Mouse (Mus musculus) spleen, embryonic (tissue): ENCODE results near the gene Tnni1.

Experiments
- CTCF ChIA-PET: fragments of 350-600 bp; sonication (Branson Sonifier 250); formaldehyde crosslinking; loops from one replicate; lab custom pipeline; 2022; lab: Charles Lee

Tnni1 gene

DNA sequence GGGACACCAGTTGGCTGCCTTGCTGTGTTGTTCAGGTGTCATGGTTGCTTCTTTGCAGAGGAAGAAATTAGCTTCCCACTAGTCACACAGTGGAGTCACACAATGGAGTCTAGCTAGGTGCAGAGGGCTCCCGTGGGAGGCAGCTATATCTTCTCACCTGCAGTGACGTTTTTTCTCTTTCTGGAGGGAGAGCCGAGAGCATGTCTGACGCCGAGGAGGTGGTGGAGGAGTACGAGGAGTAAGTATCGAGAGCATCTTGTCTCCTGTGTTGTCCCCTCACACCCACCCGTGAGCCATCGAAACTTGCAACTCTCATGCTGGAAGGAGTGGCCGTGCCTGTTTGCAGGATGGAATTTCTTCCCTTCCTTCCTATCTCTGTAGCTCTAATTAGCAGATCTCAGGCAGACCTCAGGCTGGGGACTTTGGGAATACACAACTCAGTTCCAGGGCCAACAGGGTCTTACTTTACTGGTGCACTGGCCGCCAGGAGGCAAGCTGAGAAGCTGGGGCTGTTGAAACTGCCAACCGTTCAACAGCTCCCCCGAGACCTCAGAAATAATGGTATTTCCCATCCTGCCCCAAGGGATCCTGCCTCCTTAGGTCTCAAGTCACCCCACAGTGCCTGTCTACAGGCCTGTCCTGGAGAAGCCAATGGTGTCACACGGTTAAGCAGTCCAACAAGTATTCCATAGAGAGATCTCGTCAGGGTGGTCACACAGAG, 61.6 kb downstream of the Tnni1 start:
- CTCF ChIA-PET, result no interaction called here

DNA sequence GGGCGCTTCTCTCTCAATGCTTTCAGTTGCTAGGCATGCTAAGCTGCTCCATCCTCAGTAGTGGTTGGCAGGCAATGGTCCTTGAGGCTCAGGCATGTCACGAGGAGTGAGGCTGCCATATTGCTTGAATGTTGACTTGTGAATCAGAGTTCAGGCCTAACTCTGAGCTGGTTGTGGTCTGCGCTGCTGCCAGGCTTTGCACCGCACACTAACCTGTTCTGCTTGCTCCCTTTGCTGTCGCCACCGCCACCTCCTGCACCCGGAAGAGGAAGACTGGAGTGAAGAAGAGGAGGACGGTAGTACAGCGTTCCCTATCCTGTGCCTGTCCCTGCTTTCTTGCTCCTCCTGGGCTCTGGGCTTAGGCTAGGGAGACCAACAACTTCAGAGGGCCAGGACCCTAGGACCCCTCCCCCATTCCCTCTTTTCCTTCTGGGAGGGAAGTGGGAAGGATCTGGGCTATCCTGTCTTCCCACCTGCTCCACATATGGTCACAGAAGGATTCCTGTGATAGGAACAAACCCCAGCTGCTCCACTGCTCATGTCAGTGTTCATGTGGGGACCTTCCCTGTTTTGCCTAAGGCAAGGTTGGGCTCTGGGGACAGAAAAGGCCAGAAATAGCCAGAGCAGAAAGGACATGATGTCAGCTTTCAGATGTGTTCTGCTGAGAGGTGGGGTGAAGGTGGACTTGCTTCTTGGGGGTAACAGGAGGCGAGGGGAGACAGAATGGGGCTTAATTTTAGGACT, 64.5 kb downstream of the Tnni1 start:
- CTCF ChIA-PET, result interaction anchor here (0.7 kb wide), 1 partner anchor 17 kb away, joined by 3 read pairs; no protein-coding TSS in a partner anchor

- CTCF ChIA-PET, result interaction anchor here (0.7 kb wide), 1 partner anchor 18 kb away, joined by 3 read pairs; no protein-coding TSS in a partner anchor
These were observed 65.2 kb downstream of the Tnni1 start for GRCm38 (mm10) chr1:135844481-135844880.

GRCm38 (mm10) chr1:135846632-135847031, 67.4 kb downstream of the Tnni1 start:
- CTCF ChIA-PET, result no interaction called here

GRCm38 (mm10) chr1:135847139-135847562, 67.9 kb downstream of the Tnni1 start:
- CTCF ChIA-PET, result no interaction called here

DNA sequence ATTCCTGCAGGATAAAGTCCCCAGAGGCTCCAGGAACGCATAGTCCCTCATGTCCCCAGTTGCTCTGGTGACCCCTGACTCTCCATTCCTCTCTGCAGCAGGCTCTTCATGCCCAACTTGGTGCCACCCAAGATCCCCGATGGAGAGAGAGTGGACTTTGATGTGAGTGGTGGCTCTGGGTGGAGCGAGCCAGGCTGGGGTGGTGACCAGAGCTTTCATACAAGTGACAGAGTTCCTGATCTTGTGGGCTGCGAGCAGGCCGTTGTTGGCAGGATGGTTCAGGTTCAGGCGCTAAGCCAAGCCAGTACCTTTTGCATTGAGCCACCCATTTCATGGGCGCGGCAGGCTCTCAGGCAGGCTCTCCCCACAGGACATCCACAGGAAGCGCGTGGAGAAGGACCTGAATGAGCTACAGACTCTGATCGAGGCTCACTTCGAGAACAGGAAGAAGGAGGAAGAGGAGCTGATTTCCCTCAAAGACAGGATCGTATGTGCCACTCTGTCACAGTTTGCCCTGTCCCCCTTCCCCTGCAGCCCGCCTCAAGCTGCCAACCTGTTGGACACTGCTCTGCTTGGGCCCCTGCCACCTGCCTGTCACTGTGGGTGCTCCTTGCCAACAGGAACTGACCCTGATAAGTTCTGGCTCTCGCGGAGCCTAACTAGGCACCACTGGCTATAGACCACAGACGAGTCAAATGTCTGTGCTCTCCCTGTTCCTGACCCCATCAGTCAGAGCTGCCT, 68.5 kb downstream of the Tnni1 start:
- CTCF ChIA-PET, result no interaction called here

- CTCF ChIA-PET, result no interaction called here
These were observed 71.7 kb downstream of the Tnni1 start for GRCm38 (mm10) chr1:135850722-135851512.

DNA sequence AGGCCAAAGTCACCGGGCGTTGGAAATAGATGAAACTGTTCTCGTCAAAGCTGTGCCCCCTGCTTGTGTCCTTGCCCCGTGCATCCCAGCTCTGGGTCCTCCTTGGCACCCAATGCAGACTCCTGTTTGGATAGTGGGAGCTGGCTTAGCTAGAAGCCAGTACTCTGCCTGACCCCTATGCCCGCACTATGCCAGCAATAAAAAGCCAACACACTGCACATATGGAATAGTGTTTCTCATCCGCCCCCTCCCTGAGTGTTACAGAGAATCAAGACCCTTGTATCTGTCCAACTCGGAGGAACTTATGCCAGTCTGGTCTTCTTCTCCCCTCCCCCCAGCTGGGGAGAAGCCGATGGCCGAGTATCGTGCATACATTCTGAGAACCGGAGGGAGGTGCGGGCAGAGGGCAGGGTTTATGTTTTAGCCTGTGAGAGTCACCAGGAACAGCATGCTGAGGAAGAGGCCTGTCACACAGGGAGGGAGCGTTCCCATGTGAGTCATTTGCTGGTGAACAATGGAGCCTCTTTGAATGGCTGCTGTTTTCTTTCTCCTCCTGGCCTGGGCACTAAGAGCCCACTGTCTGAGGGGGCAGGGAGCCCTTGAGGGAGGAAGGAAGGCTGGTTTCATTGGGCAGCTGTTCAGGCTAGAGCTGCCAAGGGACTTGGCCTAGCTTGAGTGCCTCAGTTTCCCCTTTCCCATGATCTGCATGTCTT, 73.0 kb downstream of the Tnni1 start:
- CTCF ChIA-PET, result no interaction called here

GRCm38 (mm10) chr1:135853200-135853599, 74.0 kb downstream of the Tnni1 start:
- CTCF ChIA-PET, result no interaction called here

DNA sequence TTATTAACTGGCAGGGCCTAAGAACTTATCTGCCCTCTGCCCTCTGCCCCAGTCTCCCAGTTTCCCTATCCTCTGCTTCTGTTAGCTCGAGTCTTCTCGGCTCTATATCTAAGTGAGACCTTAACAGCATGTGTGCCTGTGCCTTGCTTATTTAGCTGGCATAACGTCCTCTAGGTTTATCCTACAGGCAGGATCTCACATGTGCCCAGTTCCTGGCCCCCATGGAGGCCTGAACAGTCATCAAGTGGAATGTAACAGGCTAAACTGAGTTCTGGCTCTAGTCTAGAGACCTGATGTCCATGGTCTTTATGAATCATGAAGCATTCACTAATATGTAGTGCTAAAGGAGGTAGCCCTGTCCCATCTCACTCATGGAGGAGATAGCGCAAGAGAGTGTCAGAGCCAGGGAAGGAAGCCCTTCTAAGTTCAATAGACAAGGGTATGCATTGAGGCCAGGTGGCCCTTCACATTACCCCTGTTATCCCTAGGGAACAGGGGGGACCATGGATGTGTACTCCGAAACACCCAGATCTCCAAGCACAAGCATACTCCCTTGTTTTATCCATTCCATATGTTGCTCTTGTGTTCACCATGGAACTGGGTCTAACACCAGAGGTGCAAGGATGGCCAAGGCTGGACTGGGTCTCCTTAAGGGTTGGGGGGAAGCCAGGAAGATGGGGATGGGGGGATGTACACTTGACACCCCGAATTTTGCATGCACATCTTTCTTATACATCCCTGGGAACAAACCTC, 75.5 kb downstream of the Tnni1 start:
- CTCF ChIA-PET, result no interaction called here

GRCm38 (mm10) chr1:135855344-135855687, 76.1 kb downstream of the Tnni1 start:
- CTCF ChIA-PET, result no interaction called here

- CTCF ChIA-PET, result no interaction called here
These were observed 76.8 kb downstream of the Tnni1 start for GRCm38 (mm10) chr1:135856070-135856469.

- CTCF ChIA-PET, result no interaction called here
These were observed 78.0 kb downstream of the Tnni1 start for GRCm38 (mm10) chr1:135857137-135857775.

DNA sequence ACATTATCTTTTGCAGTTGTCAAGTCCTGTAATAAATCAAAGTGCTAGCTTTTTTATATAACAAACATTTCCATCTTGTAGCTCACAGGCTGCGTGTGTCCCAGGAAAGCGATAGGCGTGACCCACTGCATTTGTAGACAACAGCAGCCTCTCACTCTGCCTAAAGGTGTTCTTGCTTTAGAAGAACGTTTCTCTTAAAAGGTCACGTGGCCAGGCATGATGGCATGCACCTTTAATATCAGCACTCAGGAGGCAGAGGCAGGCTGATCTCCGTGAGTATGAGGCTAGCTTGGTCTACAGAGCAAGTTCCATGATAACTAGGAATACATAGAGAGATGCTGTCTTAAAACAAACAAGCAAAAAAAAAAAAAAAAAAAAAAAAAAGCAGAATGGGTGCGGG, 79.3 kb downstream of the Tnni1 start:
- CTCF ChIA-PET, result interaction anchor here (0.6 to 0.7 kb wide), 3 partner anchors 62 to 341 kb away, joined by 3 to 6 read pairs (median 5); no protein-coding TSS in a partner anchor
